Mouse (Mus musculus) embryonic fibroblast, embryonic 13.5 days (primary cell): ENCODE measurements around the gene Phb.

Experiments
- CTCF ChIP-seq: IDR thresholded peaks from 2 replicates; pipeline ENCODE4 v1.5.1; 2011; ENCODE audit warnings: mild to moderate bottlenecking, control low read depth, low read length, moderate library complexity, borderline replicate concordance; ENCODE audit not compliant: insufficient read depth
- POLR2A ChIP-seq: IDR thresholded peaks from 2 replicates; pipeline ENCODE4 v1.6.1; 2011; ENCODE audit warnings: low read depth, mild to moderate bottlenecking, control low read depth, low read length, moderate library complexity

DNA sequence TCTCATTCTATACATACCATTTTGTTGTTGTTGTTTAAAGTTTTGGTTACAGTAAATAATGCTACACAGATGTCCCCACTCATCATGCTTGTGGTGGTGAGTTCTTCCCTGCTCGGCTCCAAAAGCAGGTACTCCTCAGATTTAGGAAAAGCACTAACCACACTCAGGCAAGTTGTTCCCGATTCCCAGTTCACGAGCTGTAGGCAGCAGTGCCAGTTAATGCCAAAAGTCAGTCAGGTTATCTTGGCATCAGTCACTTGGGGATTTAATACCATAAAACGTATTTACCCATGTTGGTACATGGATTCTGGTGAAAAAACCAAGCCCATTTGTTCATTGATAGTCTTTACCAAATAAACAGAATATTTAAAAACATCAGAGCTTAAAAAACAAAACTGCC lies 59.4 kb downstream of the Phb start:
- TF ChIP-seq POLR2A (no peak), CTCF (no peak)
